Mouse (Mus musculus) intestine, postnatal 0 days (tissue): ENCODE results near the gene Atp5d. TPM values are rescaled to one million over a fixed set of nuclear protein-coding genes. Genes with fewer than 3 reads are reported as not detected.

ENCODE experiments used
- ATAC-seq: fragments of 200-750 bp; cut with Nextera tagmentation; 2 replicates; pipeline ENCODE4 v1.8.0; 2017; ENCODE audit warnings: mild to moderate bottlenecking, moderate TSS enrichment, moderate library complexity
- H3K27ac ChIP-seq: fragments of 300-500 bp; sonication (generic); 2 replicates; pipeline ENCODE4 v1.5.1; 2014; ENCODE audit warnings: mild to moderate bottlenecking, low read depth, low read length, moderate library complexity
- H3K27me3 ChIP-seq: fragments of 300-500 bp; sonication (generic); replicated peaks from 2 replicates; pipeline ENCODE4 v1.6.1; 2014; ENCODE audit warnings: low read length, mixed read lengths; ENCODE audit not compliant: control insufficient read depth, insufficient read depth
- H3K36me3 ChIP-seq: fragments of 300-500 bp; sonication (generic); 2 replicates; pipeline ENCODE4 v1.6.1; 2014; ENCODE audit warnings: mild to moderate bottlenecking, moderate library complexity; ENCODE audit not compliant: control insufficient read depth, insufficient read depth
- H3K4me1 ChIP-seq: fragments of 300-500 bp; sonication (generic); replicated peaks from 2 replicates; pipeline ENCODE4 v1.6.1; 2014; ENCODE audit warnings: antibody characterized with exemption, low read length, mixed read lengths; ENCODE audit not compliant: control insufficient read depth, insufficient read depth
- H3K4me2 ChIP-seq: fragments of 300-500 bp; sonication (generic); replicated peaks from 2 replicates; pipeline ENCODE4 v1.6.1; 2014; ENCODE audit warnings: low read depth, mild to moderate bottlenecking, moderate library complexity
- H3K4me3 ChIP-seq: fragments of 300-500 bp; sonication (generic); 2 replicates; pipeline ENCODE4 v1.5.1; 2014; ENCODE audit warnings: low read depth, low read length
- H3K9ac ChIP-seq: fragments of 300-500 bp; sonication (generic); 2 replicates; pipeline ENCODE4 v1.6.1; 2014; ENCODE audit warnings: mild to moderate bottlenecking, low read depth, low read length
- H3K9me3 ChIP-seq: fragments of 300-500 bp; sonication (generic); 2 replicates; pipeline ENCODE4 v1.6.1; 2016; ENCODE audit warnings: mixed run types; ENCODE audit not compliant: control insufficient read depth
- CTCF ChIP-seq: sonication (generic); IDR thresholded peaks from 2 replicates; pipeline ENCODE4 v1.5.1; 2016; ENCODE audit warnings: low read depth, mild to moderate bottlenecking, control low read depth, antibody characterized with exemption, moderate library complexity
- WGBS: fragments of 180-500 bp; shearing (Covaris S2); extraction: QIAGEN DNeasy Blood & Tissue Kit; methylation state at CpG from one replicate; pipeline ENCODE4 v1.1.7; 2014; 5-methylcytosine and 5-hydroxymethylcytosine counted together
- polyA plus RNA-seq: library from polyadenylated mRNA; unstranded; fragments of >200 nt; fragmentation: Nextera tagmentation; extraction: Ambion mirVana; gene quantifications from 2 replicates; pipeline ENCODE4 v1.2.1, GENCODE M21; 2015

Atp5d gene
- polyA plus RNA-seq, 1 experiment from 2014 or later, result 1,009 TPM

- no peaks in the 10 kb centered on the region for H3K9me3 ChIP-seq
- H3K4me3 ChIP-seq, result peak overlapping the region; percentile 90
- WGBS, result under 1% methylated on average over 57 of the region's 63 CpGs
- H3K4me1 ChIP-seq, result no peaks in the 10 kb centered on the region; the same call in 1 of the 2 replicates
- no peak for TF ChIP-seq CTCF
- ATAC-seq, result no peak
- peak overlapping the region; percentile 82 for H3K9ac ChIP-seq
- peak overlapping the region; percentile 87 for H3K4me2 ChIP-seq
- H3K36me3 ChIP-seq, result peaks cover 10% of the 10 kb centered on the region; the same call in 1 of the 2 replicates
- H3K27ac ChIP-seq, result peak overlapping the region; percentile 68
- no peaks in the 10 kb centered on the region for H3K27me3 ChIP-seq
Observed at GRCm38 (mm10) chr10:80115944-80116335, 22.5 kb upstream of the Atp5d start.

GRCm38 (mm10) chr10:80116563-80116926 is 21.9 kb upstream of the Atp5d start:
- under 1% methylated on average over 27 of the region's 27 CpGs for WGBS
- H3K4me1 ChIP-seq, result no peaks in the 10 kb centered on the region; the same call in 1 of the 2 replicates
- peak overlapping the region; percentile 41; the same call in 1 of the 2 replicates for H3K27ac ChIP-seq
- H3K9ac ChIP-seq, result peak overlapping the region; percentile 82
- H3K36me3 ChIP-seq, result peaks cover 12% of the 10 kb centered on the region
- no peaks in the 10 kb centered on the region for H3K9me3 ChIP-seq
- ATAC-seq, result no peak
- TF ChIP-seq CTCF, result no peak
- H3K4me3 ChIP-seq, result peak overlapping the region; percentile 90
- no peaks in the 10 kb centered on the region for H3K27me3 ChIP-seq
- H3K4me2 ChIP-seq, result peak overlapping the region; percentile 87

- Histone ChIP-seq H3K4me2 (peak overlapping the region; percentile 87), H3K9me3 (no peaks in the 10 kb centered on the region), H3K9ac (peak overlapping the region; percentile 82), H3K4me1 (no peaks in the 10 kb centered on the region; the same call in 1 of the 2 replicates), H3K27ac (peak overlapping the region; percentile 41; the same call in 1 of the 2 replicates), H3K36me3 (peaks cover 18% of the 10 kb centered on the region), H3K27me3 (no peaks in the 10 kb centered on the region), H3K4me3 (peak overlapping the region; percentile 90)
- 1% methylated on average over 30 of the region's 30 CpGs for WGBS
- ATAC-seq, result no peak
- TF ChIP-seq CTCF, result peak; percentile 42
Observed at GRCm38 (mm10) chr10:80116927-80117691, 21.3 kb upstream of the Atp5d start.

- Histone ChIP-seq H3K4me2 (peak overlapping the region; percentile 87), H3K36me3 (peaks cover 19% of the 10 kb centered on the region), H3K4me1 (no peaks in the 10 kb centered on the region; the same call in 1 of the 2 replicates), H3K27me3 (no peaks in the 10 kb centered on the region), H3K4me3 (peak overlapping the region; percentile 90), H3K9ac (no peak overlapping the region), H3K9me3 (no peaks in the 10 kb centered on the region), H3K27ac (peak overlapping the region; percentile 41; the same call in 1 of the 2 replicates)
- no peak for ATAC-seq
- no peak for TF ChIP-seq CTCF
- WGBS, result 18% methylated on average over 1 of the region's 1 CpGs
Observed at GRCm38 (mm10) chr10:80117736-80118135, 20.7 kb upstream of the Atp5d start.

- H3K27ac ChIP-seq, result no peak overlapping the region; the same call in 1 of the 2 replicates
- no peak overlapping the region for H3K9ac ChIP-seq
- no peak for TF ChIP-seq CTCF
Observed at GRCm38 (mm10) chr10:80118552-80118951, 19.9 kb upstream of the Atp5d start.

GRCm38 (mm10) chr10:80120146-80120545 is 18.3 kb upstream of the Atp5d start:
- H3K9me3 ChIP-seq, result no peaks in the 10 kb centered on the region
- H3K4me1 ChIP-seq, result no peaks in the 10 kb centered on the region; the same call in 1 of the 2 replicates
- H3K36me3 ChIP-seq, result peaks cover 33% of the 10 kb centered on the region
- H3K27me3 ChIP-seq, result no peaks in the 10 kb centered on the region
- ATAC-seq, result no peak
- H3K4me2 ChIP-seq, result no peak overlapping the region
- 53% methylated on average over 2 of the region's 2 CpGs for WGBS
- TF ChIP-seq CTCF, result no peak
- no peak overlapping the region for H3K27ac ChIP-seq
- no peak overlapping the region for H3K9ac ChIP-seq
- H3K4me3 ChIP-seq, result no peak overlapping the region

More at GRCm38 (mm10) chr10:80118552-80118951, 19.9 kb upstream of the Atp5d start:
- Histone ChIP-seq H3K36me3 (peaks cover 19% of the 10 kb centered on the region), H3K4me3 (no peak overlapping the region), H3K9me3 (no peaks in the 10 kb centered on the region), H3K4me2 (peak overlapping the region; percentile 87), H3K4me1 (no peaks in the 10 kb centered on the region; the same call in 1 of the 2 replicates), H3K27me3 (no peaks in the 10 kb centered on the region)
- no peak for ATAC-seq
- 79% methylated on average over 6 of the region's 6 CpGs for WGBS
